Mouse (Mus musculus) embryo, embryonic 11 days (tissue): ENCODE measurements around the gene Pdzd2.

Source experiments
- DNase-seq: peaks from one replicate; pipeline ENCODE4 v3.0.0-alpha.2; 2015

The Pdzd2 gene

GRCm38 (mm10) chr15:12665946-12666345 lies 73.8 kb downstream of the Pdzd2 start:
- DNase-seq: no peak

DNA sequence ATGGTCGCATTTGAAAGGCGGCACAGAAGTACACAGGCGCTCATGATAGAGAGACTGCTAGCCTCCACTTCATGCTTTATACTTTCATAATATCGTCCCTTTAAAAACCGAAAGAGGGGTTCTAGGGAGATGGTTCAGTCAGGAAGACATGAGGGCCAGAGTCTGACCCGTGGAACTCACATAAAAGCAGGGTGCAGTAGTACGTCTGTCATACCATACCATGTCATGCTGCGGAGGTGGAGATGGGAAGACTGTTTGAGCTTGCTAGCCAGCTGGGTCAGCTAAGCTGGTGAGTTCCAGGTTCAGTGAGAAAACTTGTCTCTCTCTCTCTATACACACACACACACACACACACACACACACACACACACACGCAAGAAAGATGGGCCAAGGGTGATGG lies 76.4 kb downstream of the Pdzd2 start:
- no peak for DNase-seq

- no peak for DNase-seq
Observed at GRCm38 (mm10) chr15:12660320-12660719, 79.4 kb downstream of the Pdzd2 start.

- DNase-seq: no peak
Observed at GRCm38 (mm10) chr15:12655959-12656662, 83.6 kb downstream of the Pdzd2 start.

GRCm38 (mm10) chr15:12655316-12655715 lies 84.4 kb downstream of the Pdzd2 start:
- no peak for DNase-seq

GRCm38 (mm10) chr15:12652336-12653031 lies 87.2 kb downstream of the Pdzd2 start:
- no peak for DNase-seq

- DNase-seq: no peak
Observed at GRCm38 (mm10) chr15:12650236-12650635, 89.5 kb downstream of the Pdzd2 start.

DNA sequence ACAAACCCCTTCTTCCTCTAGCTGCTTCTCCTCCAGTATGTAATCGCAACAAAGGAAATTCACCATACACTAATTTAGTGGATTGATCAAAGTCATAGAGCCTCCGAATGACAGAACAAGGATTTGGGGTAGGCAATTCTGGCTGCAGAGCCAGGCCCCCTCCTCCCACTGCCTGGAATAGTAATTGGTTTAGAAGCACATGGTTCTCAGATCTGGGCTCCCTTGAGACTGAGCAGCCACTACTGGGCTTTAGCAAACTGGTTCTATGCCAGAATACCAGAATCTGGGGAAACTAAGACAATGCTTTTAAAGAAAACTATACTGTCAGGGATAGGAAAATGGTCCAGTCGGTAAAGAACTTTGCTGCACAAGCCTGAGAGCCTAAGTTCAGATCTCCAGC lies 90.0 kb downstream of the Pdzd2 start:
- no peak for DNase-seq

DNA sequence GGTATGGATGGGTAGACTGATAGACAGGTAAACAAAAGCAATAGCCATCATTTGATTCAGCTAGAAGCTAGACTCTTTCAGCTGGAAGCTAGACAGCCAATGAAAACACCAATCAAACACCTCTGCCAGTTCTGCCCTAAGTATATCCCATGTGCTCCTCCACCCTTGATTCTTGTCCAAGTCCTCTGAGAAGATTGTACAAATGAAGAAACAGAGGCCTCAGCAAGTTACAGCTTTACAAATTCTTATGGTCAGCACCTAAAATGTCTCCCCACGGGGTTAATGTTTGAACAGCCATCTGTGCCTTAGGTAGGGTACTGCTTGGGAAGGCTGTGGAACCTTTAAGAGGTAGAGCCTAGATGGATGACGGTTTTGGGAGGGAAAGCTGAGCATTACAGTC lies 90.6 kb downstream of the Pdzd2 start:
- no peak for DNase-seq

DNA sequence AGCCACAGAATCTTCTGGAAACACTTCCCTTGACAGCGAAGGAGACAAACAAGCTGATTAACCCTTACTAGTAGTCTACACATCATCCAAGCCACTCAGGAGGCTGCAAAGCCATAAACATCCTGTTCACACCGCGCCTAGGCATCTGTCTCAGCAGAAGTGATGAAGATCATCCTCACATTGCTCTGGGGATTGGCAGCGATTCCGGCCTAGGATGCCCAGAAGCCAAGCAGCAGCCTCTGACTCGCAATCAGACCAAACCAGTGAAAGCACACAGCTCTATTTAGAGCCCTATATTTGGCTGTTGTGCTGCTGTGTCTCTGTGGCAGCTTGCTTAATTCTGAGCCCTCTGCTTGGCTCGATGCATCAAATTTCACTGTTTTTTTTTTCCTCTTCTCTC lies 99.0 kb downstream of the Pdzd2 start:
- no peak for DNase-seq

GRCm38 (mm10) chr15:12639776-12640175 lies 99.9 kb downstream of the Pdzd2 start:
- DNase-seq: no peak

DNA sequence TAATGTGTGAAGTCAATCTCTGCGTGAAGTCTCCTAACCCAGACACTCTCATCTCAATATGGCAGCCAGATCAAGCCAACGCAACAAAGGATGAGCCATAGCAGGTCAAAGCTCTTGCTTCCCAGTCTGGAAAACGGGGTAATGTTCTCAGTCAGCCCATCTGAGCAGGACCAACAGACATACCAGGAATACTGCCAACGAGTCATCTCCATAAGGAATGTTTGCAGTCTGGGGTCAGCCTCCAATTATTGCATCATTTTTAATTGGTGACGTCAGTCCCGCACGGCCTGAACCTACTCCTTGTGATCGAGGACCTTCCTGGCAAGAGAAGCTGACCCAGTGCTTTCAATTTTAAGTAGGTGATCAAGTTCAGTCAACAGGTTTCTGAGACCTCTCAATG lies 100.5 kb downstream of the Pdzd2 start:
- no peak for DNase-seq

GRCm38 (mm10) chr15:12638370-12639030 lies 101.2 kb downstream of the Pdzd2 start:
- DNase-seq: no peak

- DNase-seq: no peak
Observed at GRCm38 (mm10) chr15:12637511-12637910, 102.2 kb downstream of the Pdzd2 start.

- DNase-seq: no peak
Observed at GRCm38 (mm10) chr15:12636386-12636785, 103.3 kb downstream of the Pdzd2 start.

GRCm38 (mm10) chr15:12634921-12635320 lies 104.8 kb downstream of the Pdzd2 start:
- DNase-seq: no peak

GRCm38 (mm10) chr15:12629164-12629563 lies 110.6 kb downstream of the Pdzd2 start:
- no peak for DNase-seq

GRCm38 (mm10) chr15:12628451-12628850 lies 111.3 kb downstream of the Pdzd2 start:
- no peak for DNase-seq

- no peak for DNase-seq
Observed at GRCm38 (mm10) chr15:12626930-12627329, 112.8 kb downstream of the Pdzd2 start.

DNA sequence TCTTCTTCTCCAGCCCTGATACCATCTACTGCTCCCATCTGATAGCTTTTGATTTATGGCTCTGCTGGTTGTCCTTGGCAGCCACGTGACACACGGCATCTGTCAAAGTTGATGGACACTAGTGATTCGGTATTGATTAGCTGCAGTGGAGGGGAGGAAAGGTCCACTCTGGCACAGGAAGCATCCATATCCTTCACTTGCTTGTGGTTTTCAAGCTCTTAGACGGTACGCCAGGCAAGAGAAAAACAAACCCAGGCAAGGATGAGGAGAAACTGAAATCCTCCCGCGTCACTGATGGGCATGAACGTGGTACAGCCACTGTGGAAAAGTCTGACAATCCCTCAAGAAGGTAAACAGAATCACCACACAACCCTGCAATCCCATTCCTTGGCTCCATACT lies 113.6 kb downstream of the Pdzd2 start:
- no peak for DNase-seq

GRCm38 (mm10) chr15:12625524-12625923 lies 114.2 kb downstream of the Pdzd2 start:
- no peak for DNase-seq

- no peak for DNase-seq
Observed at GRCm38 (mm10) chr15:12623521-12623920, 116.2 kb downstream of the Pdzd2 start.

- no peak for DNase-seq
Observed at GRCm38 (mm10) chr15:12622701-12623100, 117.0 kb downstream of the Pdzd2 start.

DNA sequence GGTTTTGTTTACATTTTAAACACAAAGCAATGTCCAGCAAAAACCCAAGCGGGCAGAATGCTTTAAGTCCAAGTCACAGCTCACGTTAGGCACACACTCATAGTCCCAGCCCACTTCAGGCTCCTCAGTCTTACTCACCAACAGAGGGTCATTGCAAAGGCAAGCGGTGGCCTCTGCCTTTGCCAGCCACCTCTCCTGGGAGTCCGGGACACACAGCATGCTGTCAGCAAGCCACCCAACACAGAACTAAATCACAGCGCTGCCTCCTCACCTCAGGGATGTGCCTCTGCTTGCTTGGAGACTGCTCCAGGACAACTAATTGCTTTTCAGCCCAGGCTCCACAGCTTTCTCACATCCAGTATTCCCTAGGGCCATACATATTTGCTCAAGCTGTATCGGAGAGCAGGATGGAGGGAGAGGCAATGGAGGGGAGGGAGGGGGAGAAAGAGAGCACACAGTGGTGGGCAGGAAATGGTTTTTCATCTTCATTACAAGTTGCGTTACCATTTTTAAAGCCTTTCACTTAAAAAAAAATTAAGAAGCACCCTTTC lies 117.6 kb downstream of the Pdzd2 start:
- DNase-seq: peak; percentile 25
